ENCODE assay signal across 9 mouse cellular contexts in genomic region chr4:133170056-133170524, GRCm38 (mm10). TPM values are rescaled to one million over a fixed set of nuclear protein-coding genes. Genes with fewer than 3 reads are reported as not detected.
A peak's percentile ranks its signal among the peaks of the same experiment; 100 is the strongest.
DNase-seq lines count a peak whose midpoint lies in the region; ATAC-seq and TF ChIP-seq lines count a peak whose summit lies in the region.
"Had no signal": no experiment of that assay in that cellular context is flagged by ENCODE, and none has a peak within 500 bp of the region (broad histone marks: within the 10 kb centered on the region; RNA-seq: fewer than 3 reads in every experiment).

No protein-coding gene starts in this region.

- TF ChIP-seq CTCF in hindbrain, postnatal 0 days (IDR thresholded peaks at IDR 0.05; ENCODE audit: low read depth) = no peak
- no peak for TF ChIP-seq CTCF in G1E (IDR thresholded peaks at IDR 0.05; ENCODE audit: low read depth, low read length)

- H3K36me3 ChIP-seq in hindbrain, postnatal 0 days (ENCODE audit: insufficient read depth, low read length) = no peaks in the 10 kb centered on the region
- H3K36me3 ChIP-seq in hindbrain, embryonic 11.5 days (ENCODE audit: control insufficient read depth, insufficient read depth, low read length) = no peaks in the 10 kb centered on the region
- H3K36me3 ChIP-seq in G1E (replicated peaks) = peaks cover 45% of the 10 kb centered on the region
- 0 out of 2 replicates have a peak, but pooled peaks cover under 1% of the 10 kb centered on the region for H3K36me3 ChIP-seq in intestine, embryonic 16.5 days (ENCODE audit: control insufficient read depth, insufficient read depth, low read length)
- H3K36me3 ChIP-seq in myocyte (ENCODE audit: control insufficient read depth, insufficient read depth) = no peaks in the 10 kb centered on the region
- no peaks in the 10 kb centered on the region for H3K36me3 ChIP-seq in neural tube, embryonic 15.5 days
- no peaks in the 10 kb centered on the region for H3K36me3 ChIP-seq in forebrain, embryonic 12.5 days (replicated peaks)
- H3K36me3 ChIP-seq: hindbrain, embryonic 13.5 days had no signal

- peaks cover 95% of the 10 kb centered on the region for H3K79me2 ChIP-seq in myocyte (ENCODE audit: control insufficient read depth, insufficient read depth)

- no peak overlapping the region for H3K4me2 ChIP-seq in hindbrain, postnatal 0 days (ENCODE audit: low read depth, low read length)
- H3K4me2 ChIP-seq in hindbrain, embryonic 11.5 days (replicated peaks; ENCODE audit: low read depth, low read length) = no peak overlapping the region
- H3K4me2 ChIP-seq in intestine, embryonic 16.5 days (ENCODE audit: low read depth, low read length) = 0 out of 2 replicates have a peak overlapping the region, but pooled peaks have one; percentile 0
- H3K4me2 ChIP-seq in myocyte (ENCODE audit: low read depth) = peak overlapping the region; percentile 53
- no peak overlapping the region for H3K4me2 ChIP-seq in neural tube, embryonic 15.5 days
- no peak overlapping the region for H3K4me2 ChIP-seq in forebrain, embryonic 12.5 days
- H3K4me2 ChIP-seq: hindbrain, embryonic 13.5 days had no signal

- H3ac ChIP-seq in myocyte (ENCODE audit: control insufficient read depth, insufficient read length) = no peak overlapping the region

- H3K9ac ChIP-seq in hindbrain, postnatal 0 days (replicated peaks; ENCODE audit: low read length) = no peak overlapping the region
- no peak overlapping the region for H3K9ac ChIP-seq in hindbrain, embryonic 11.5 days (ENCODE audit: low read depth, low read length)
- H3K9ac ChIP-seq in intestine, embryonic 16.5 days (ENCODE audit: low read depth, low read length) = no peak overlapping the region
- no peak overlapping the region for H3K9ac ChIP-seq in neural tube, embryonic 15.5 days (replicated peaks)
- no peak overlapping the region for H3K9ac ChIP-seq in forebrain, embryonic 12.5 days
- H3K9ac ChIP-seq: hindbrain, embryonic 13.5 days had no signal

- no peak for TF ChIP-seq POLR2A in myocyte (IDR thresholded peaks at IDR 0.05; ENCODE audit: insufficient read length, low read depth)

- H3K4me3 ChIP-seq in hindbrain, postnatal 0 days (ENCODE audit: low read length) = no peak overlapping the region
- H3K4me3 ChIP-seq in hindbrain, embryonic 11.5 days (ENCODE audit: low read depth, low read length) = no peak overlapping the region
- no peak overlapping the region; the same call in 1 of the 2 replicates for H3K4me3 ChIP-seq in G1E (ENCODE audit: low read depth, low read length)
- H3K4me3 ChIP-seq in intestine, embryonic 16.5 days (ENCODE audit: low read length) = no peak overlapping the region
- H3K4me3 ChIP-seq in myocyte = no peak overlapping the region
- H3K4me3 ChIP-seq in neural tube, embryonic 15.5 days (replicated peaks) = no peak overlapping the region
- H3K4me3 ChIP-seq in forebrain, embryonic 12.5 days (replicated peaks) = no peak overlapping the region
- H3K4me3 ChIP-seq: hindbrain, embryonic 13.5 days had no signal

- WGBS in hindbrain, postnatal 0 days = 61% methylated on average over 3 of the region's 3 CpGs
- 76% methylated on average over 3 of the region's 3 CpGs for WGBS in hindbrain, embryonic 11.5 days
- WGBS in intestine, embryonic 16.5 days = 71% methylated on average over 3 of the region's 3 CpGs
- 77% methylated on average over 3 of the region's 3 CpGs for WGBS in neural tube, embryonic 15.5 days
- WGBS in forebrain, embryonic 12.5 days = 91% methylated on average over 3 of the region's 3 CpGs

- ATAC-seq in hindbrain, postnatal 0 days = no peak
- ATAC-seq in hindbrain, embryonic 11.5 days (ENCODE audit: low FRiP score) = no peak
- no peak for ATAC-seq in G1E (ENCODE audit: extremely low read depth, insufficient number of reproducible peaks, low FRiP score, poor library complexity, severe bottlenecking)
- ATAC-seq in intestine, embryonic 16.5 days = no peak
- no peak for ATAC-seq in neural tube, embryonic 15.5 days (ENCODE audit: low FRiP score)
- no peak for ATAC-seq in forebrain, embryonic 12.5 days (ENCODE audit: low FRiP score)

- no peaks in the 10 kb centered on the region for H3K9me3 ChIP-seq in hindbrain, postnatal 0 days (ENCODE audit: low read length)
- H3K9me3 ChIP-seq in hindbrain, embryonic 11.5 days (ENCODE audit: control insufficient read depth, low read length) = no peaks in the 10 kb centered on the region
- H3K9me3 ChIP-seq in G1E (replicated peaks) = no peaks in the 10 kb centered on the region
- H3K9me3 ChIP-seq in intestine, embryonic 16.5 days (ENCODE audit: control insufficient read depth, low read length) = no peaks in the 10 kb centered on the region
- H3K9me3 ChIP-seq in neural tube, embryonic 15.5 days (replicated peaks) = no peaks in the 10 kb centered on the region
- no peaks in the 10 kb centered on the region for H3K9me3 ChIP-seq in forebrain, embryonic 12.5 days
- H3K9me3 ChIP-seq: hindbrain, embryonic 13.5 days had no signal

- no peaks in the 10 kb centered on the region; the same call in 1 of the 2 replicates for H3K4me1 ChIP-seq in hindbrain, postnatal 0 days (ENCODE audit: insufficient read depth, low read length)
- no peaks in the 10 kb centered on the region for H3K4me1 ChIP-seq in hindbrain, embryonic 11.5 days (replicated peaks; ENCODE audit: control insufficient read depth, insufficient read depth, low read length)
- H3K4me1 ChIP-seq in G1E (ENCODE audit: insufficient read depth, low read depth, low read length) = peaks cover 30% of the 10 kb centered on the region
- peaks cover 28% of the 10 kb centered on the region for H3K4me1 ChIP-seq in intestine, embryonic 16.5 days (ENCODE audit: control insufficient read depth, insufficient read depth, low read length)
- 0 out of 2 replicates have a peak, but pooled peaks cover 4% of the 10 kb centered on the region for H3K4me1 ChIP-seq in neural tube, embryonic 15.5 days
- no peaks in the 10 kb centered on the region for H3K4me1 ChIP-seq in forebrain, embryonic 12.5 days

- H3K27me3 ChIP-seq in hindbrain, postnatal 0 days (ENCODE audit: insufficient read depth, low read length) = no peaks in the 10 kb centered on the region
- no peaks in the 10 kb centered on the region for H3K27me3 ChIP-seq in hindbrain, embryonic 11.5 days (ENCODE audit: control insufficient read depth, insufficient read depth, low read length)
- H3K27me3 ChIP-seq in G1E (ENCODE audit: insufficient read depth, low read length) (no peaks in the 10 kb centered on the region), myocyte (ENCODE audit: control insufficient read depth, insufficient read depth, insufficient read length) (no peaks in the 10 kb centered on the region)
- no peaks in the 10 kb centered on the region for H3K27me3 ChIP-seq in intestine, embryonic 16.5 days (replicated peaks; ENCODE audit: control insufficient read depth, insufficient read depth, low read length)
- no peaks in the 10 kb centered on the region for H3K27me3 ChIP-seq in neural tube, embryonic 15.5 days (replicated peaks)
- H3K27me3 ChIP-seq in forebrain, embryonic 12.5 days = no peaks in the 10 kb centered on the region
- H3K27me3 ChIP-seq: hindbrain, embryonic 13.5 days had no signal

- no peak for DNase-seq in hindbrain, postnatal 0 days (ENCODE audit: low spot score)
- no peak for DNase-seq in hindbrain, embryonic 11.5 days (ENCODE audit: low spot score)
- peak; percentile 45 for DNase-seq in G1E (ENCODE audit: low spot score)
- DNase-seq in urinary bladder, postnatal 25 days (ENCODE audit: low spot score) = no peak

- peak overlapping the region; percentile 22; the same call in 1 of the 2 replicates for H3K27ac ChIP-seq in hindbrain, postnatal 0 days
- no peak overlapping the region for H3K27ac ChIP-seq in hindbrain, embryonic 11.5 days (ENCODE audit: low read depth, low read length)
- H3K27ac ChIP-seq in intestine, embryonic 16.5 days (ENCODE audit: low read length) = peak overlapping the region; percentile 72
- no peak overlapping the region; the same call in 1 of the 2 replicates for H3K27ac ChIP-seq in neural tube, embryonic 15.5 days (replicated peaks)
- H3K27ac ChIP-seq in forebrain, embryonic 12.5 days = no peak overlapping the region
- H3K27ac ChIP-seq: hindbrain, embryonic 13.5 days had no signal

RNA-seq across cellular contexts. Expression of gene Wasf2, which starts 39.8 kb away (rescaled TPM):
- 14.1 and 14.7 TPM in 2 replicates for total RNA-seq in hindbrain, postnatal 0 days (2014; rRNA removed)
- polyA plus RNA-seq in hindbrain, postnatal 0 days (2015; fragmentation: Nextera tagmentation; extraction: Ambion mirVana) = 27.5 and 32.3 TPM in 2 replicates
- polyA plus RNA-seq in hindbrain, embryonic 11.5 days (2014; fragmentation: Nextera tagmentation; extraction: Ambion mirVana) = 34.6 and 58.4 TPM in 2 replicates
- total RNA-seq in G1E (2014; fragmentation: Nextera tagmentation) (127 and 152 TPM in 2 replicates), G1E (2017) (8.2 and 12.1 TPM in 2 replicates)
- polyA plus RNA-seq in G1E (2012) (54.9 and 58.3 TPM in 2 replicates), myocyte (2012; fragmentation: generic; extraction: Trizol) (62.0 TPM)
- polyA plus RNA-seq in intestine, embryonic 16.5 days (2015; fragmentation: Nextera tagmentation; extraction: Ambion mirVana) = 76.9 and 81.9 TPM in 2 replicates
- 22.2 and 45.6 TPM in 2 replicates for polyA plus RNA-seq in neural tube, embryonic 15.5 days (2015; fragmentation: Nextera tagmentation; extraction: Ambion mirVana)
- 36.4 and 42.5 TPM in 2 replicates for polyA plus RNA-seq in forebrain, embryonic 12.5 days (2016; fragmentation: Nextera tagmentation; extraction: Ambion mirVana)

RNA-seq across cellular contexts. Expression of gene Cd164l2, which starts 41.8 kb away (rescaled TPM):
- total RNA-seq in hindbrain, postnatal 0 days (2014; rRNA removed) = 6.2 and 6.9 TPM in 2 replicates
- 9.6 and 11.9 TPM in 2 replicates for polyA plus RNA-seq in hindbrain, postnatal 0 days (2015; fragmentation: Nextera tagmentation; extraction: Ambion mirVana)
- polyA plus RNA-seq in hindbrain, embryonic 11.5 days (2014; fragmentation: Nextera tagmentation; extraction: Ambion mirVana) = 0.91 and 0.93 TPM in 2 replicates
- total RNA-seq in G1E (2014; fragmentation: Nextera tagmentation) (not detected in 2 replicates), G1E (2017) (not detected in 2 replicates)
- polyA plus RNA-seq in G1E (2012) (not detected in 2 replicates), myocyte (2012; fragmentation: generic; extraction: Trizol) (0.22 TPM)
- polyA plus RNA-seq in intestine, embryonic 16.5 days (2015; fragmentation: Nextera tagmentation; extraction: Ambion mirVana) = 1.6 and 2.0 TPM in 2 replicates
- 2.6 and 3.9 TPM in 2 replicates for polyA plus RNA-seq in neural tube, embryonic 15.5 days (2015; fragmentation: Nextera tagmentation; extraction: Ambion mirVana)
- polyA plus RNA-seq in forebrain, embryonic 12.5 days (2016; fragmentation: Nextera tagmentation; extraction: Ambion mirVana) = 0.47 and 0.50 TPM in 2 replicates

RNA-seq across cellular contexts. Expression of gene Gpr3, which starts 42.2 kb away (rescaled TPM):
- total RNA-seq in hindbrain, postnatal 0 days (2014; rRNA removed) = 7.0 and 7.3 TPM in 2 replicates
- polyA plus RNA-seq in hindbrain, postnatal 0 days (2015; fragmentation: Nextera tagmentation; extraction: Ambion mirVana) = 4.5 and 5.5 TPM in 2 replicates
- 0.19 and 0.50 TPM in 2 replicates for polyA plus RNA-seq in hindbrain, embryonic 11.5 days (2014; fragmentation: Nextera tagmentation; extraction: Ambion mirVana)
- total RNA-seq in G1E (2014; fragmentation: Nextera tagmentation) = 0.58 TPM in 1 of 2 replicates, not detected in the other
- 0.06 and 0.16 TPM in 2 replicates for total RNA-seq in G1E (2017)
- 0.02 and 0.10 TPM in 2 replicates for polyA plus RNA-seq in G1E (2012)
- 0.05 and 0.24 TPM in 2 replicates for polyA plus RNA-seq in intestine, embryonic 16.5 days (2015; fragmentation: Nextera tagmentation; extraction: Ambion mirVana)
- polyA plus RNA-seq in myocyte (2012; fragmentation: generic; extraction: Trizol) = 0.40 TPM
- 1.3 and 2.5 TPM in 2 replicates for polyA plus RNA-seq in neural tube, embryonic 15.5 days (2015; fragmentation: Nextera tagmentation; extraction: Ambion mirVana)
- polyA plus RNA-seq in forebrain, embryonic 12.5 days (2016; fragmentation: Nextera tagmentation; extraction: Ambion mirVana) = 0.14 and 0.29 TPM in 2 replicates

Comparison
In these comparisons a context has a peak if more than half of its experiments do, and no peak if none do; other contexts are left out.
1. H3K27ac ChIP-seq: peak in hindbrain, postnatal 0 days (single experiment) and intestine, embryonic 16.5 days (single experiment); none in hindbrain, embryonic 11.5 days (single experiment), neural tube, embryonic 15.5 days (single experiment) and forebrain, embryonic 12.5 days (single experiment).
2. H3K4me2 ChIP-seq: peak in intestine, embryonic 16.5 days (single experiment) and myocyte (single experiment); none in hindbrain, postnatal 0 days (single experiment), hindbrain, embryonic 11.5 days (single experiment), neural tube, embryonic 15.5 days (single experiment) and forebrain, embryonic 12.5 days (single experiment).